Mouse (Mus musculus) WW6 (cell line): ENCODE results near the gene Ccdc157.

ENCODE experiments used
- DNase-seq: peaks from one replicate; pipeline ENCODE4 v3.0.0-alpha.2; 2013; ENCODE audit warnings: low read depth, low spot score

Gene Ccdc157

GRCm38 (mm10) chr11:4101851-4102250 lies 58.2 kb downstream of the Ccdc157 start:
- DNase-seq: no peak

- no peak for DNase-seq
Observed at GRCm38 (mm10) chr11:4099447-4099846, 60.6 kb downstream of the Ccdc157 start.

GRCm38 (mm10) chr11:4098816-4099215 lies 61.3 kb downstream of the Ccdc157 start:
- DNase-seq: no peak

- DNase-seq: no peak
Observed at GRCm38 (mm10) chr11:4098120-4098519, 62.0 kb downstream of the Ccdc157 start.

- DNase-seq: no peak
Observed at GRCm38 (mm10) chr11:4097091-4097621, 62.9 kb downstream of the Ccdc157 start.

GRCm38 (mm10) chr11:4096054-4096984 lies 63.8 kb downstream of the Ccdc157 start:
- peak; percentile 100 for DNase-seq

- DNase-seq: no peak
Observed at GRCm38 (mm10) chr11:4095171-4096053, 64.7 kb downstream of the Ccdc157 start, which contains the start of gene Mtfp1. Mtfp1 (minus strand) TSS chr11:4095445.

GRCm38 (mm10) chr11:4094378-4095170 lies 65.5 kb downstream of the Ccdc157 start:
- peak; percentile 87 for DNase-seq

GRCm38 (mm10) chr11:4093459-4094377 lies 66.4 kb downstream of the Ccdc157 start:
- DNase-seq: peak; percentile 34
